Mouse (Mus musculus) embryonic facial prominence, embryonic 11.5 days (tissue): ENCODE results near the gene Cmss1. TPM values are rescaled to one million over a fixed set of nuclear protein-coding genes. Genes with fewer than 3 reads are reported as not detected.

ENCODE experiments used
- ATAC-seq: fragments of 200-750 bp; cut with Nextera tagmentation; replicated peaks from 2 replicates; pipeline ENCODE4 v1.8.0; 2017; ENCODE audit warnings: low read depth; ENCODE audit not compliant: insufficient number of reproducible peaks, low FRiP score, low TSS enrichment
- DNase-seq: peaks from one replicate; pipeline ENCODE4 v3.0.0-alpha.2; 2015; ENCODE audit warnings: low spot score
- H3K27ac ChIP-seq: fragments of 300-500 bp; sonication (generic); replicated peaks from 2 replicates; pipeline ENCODE4 v1.5.1; 2014; ENCODE audit warnings: mild to moderate bottlenecking, low read depth, low read length, control low read depth
- H3K27me3 ChIP-seq: fragments of 300-500 bp; sonication (generic); 2 replicates; pipeline ENCODE4 v1.6.1; 2014; ENCODE audit warnings: mild to moderate bottlenecking, low read length, moderate library complexity, mixed read lengths; ENCODE audit not compliant: control insufficient read depth, insufficient read depth
- H3K36me3 ChIP-seq: fragments of 300-500 bp; sonication (generic); replicated peaks from 2 replicates; pipeline ENCODE4 v1.6.1; 2014; ENCODE audit warnings: low read depth, mild to moderate bottlenecking, low read length, moderate library complexity, mixed read lengths; ENCODE audit not compliant: control insufficient read depth, insufficient read depth
- H3K4me1 ChIP-seq: fragments of 300-500 bp; sonication (generic); 2 replicates; pipeline ENCODE4 v1.6.1; 2014; ENCODE audit warnings: low read length, mixed read lengths; ENCODE audit not compliant: control insufficient read depth, insufficient read depth
- H3K4me2 ChIP-seq: fragments of 300-500 bp; sonication (generic); 2 replicates; pipeline ENCODE4 v1.6.1; 2014; ENCODE audit warnings: low read depth, mild to moderate bottlenecking, control low read depth, low read length, moderate library complexity
- H3K4me3 ChIP-seq: fragments of 300-500 bp; sonication (generic); 2 replicates; pipeline ENCODE4 v1.5.1; 2014; ENCODE audit warnings: low read depth, low read length, control low read depth
- H3K9ac ChIP-seq: fragments of 300-500 bp; sonication (generic); replicated peaks from 2 replicates; pipeline ENCODE4 v1.6.1; 2014; ENCODE audit warnings: mild to moderate bottlenecking, control low read depth, low read length
- H3K9me3 ChIP-seq: fragments of 300-500 bp; sonication (generic); replicated peaks from 2 replicates; pipeline ENCODE4 v1.6.1; 2016; ENCODE audit warnings: mild to moderate bottlenecking, low read length, inconsistent platforms, mixed read lengths; ENCODE audit not compliant: control insufficient read depth
- WGBS: fragments of 180-500 bp; shearing (Covaris S2); extraction: QIAGEN DNeasy Blood & Tissue Kit; methylation state at CpG from one replicate; pipeline ENCODE4 v1.1.7; 2014; 5-methylcytosine and 5-hydroxymethylcytosine counted together
- polyA plus RNA-seq: library from polyadenylated mRNA; unstranded; fragments of >200 nt; fragmentation: Nextera tagmentation; extraction: Ambion mirVana; gene quantifications from 2 replicates; pipeline ENCODE4 v1.2.1, GENCODE M21; 2014

Cmss1 gene
- polyA plus RNA-seq, 1 experiment from 2014 or later, result 55.9 TPM

DNA sequence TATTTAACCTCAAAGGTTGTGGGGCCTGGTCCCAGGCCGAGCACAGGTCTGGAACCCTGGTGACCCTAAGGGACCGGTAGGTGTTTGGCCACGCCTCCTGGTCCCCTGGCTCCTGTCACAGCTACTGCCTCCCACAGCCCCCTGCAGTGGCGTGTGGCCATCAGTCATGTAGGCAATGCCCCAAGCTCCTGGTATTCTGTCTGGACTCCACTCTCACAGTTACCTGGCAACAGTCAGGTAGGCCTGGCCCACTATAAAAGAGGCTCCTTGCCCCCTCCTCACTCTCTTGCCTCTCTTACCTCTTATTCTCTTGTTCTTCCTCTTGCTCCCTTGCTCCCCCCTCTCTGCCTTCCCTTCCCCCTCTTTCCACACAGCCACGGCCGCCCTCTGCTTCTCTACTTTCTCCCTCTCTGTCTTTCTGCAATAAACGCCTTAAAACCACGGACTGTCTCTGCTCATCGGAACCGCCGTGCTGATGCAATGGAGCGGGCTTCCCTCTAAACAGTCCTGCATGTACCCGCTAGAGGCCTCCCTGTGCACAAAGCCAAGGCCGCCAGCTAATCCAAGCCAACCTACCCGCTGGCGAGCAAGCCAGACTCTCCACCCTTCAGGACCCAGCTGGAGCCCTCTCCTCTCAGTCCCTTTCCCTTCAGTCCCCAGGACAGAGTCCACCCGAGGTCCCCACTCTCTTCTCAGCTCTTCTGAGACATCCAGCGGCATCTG is 243.8 kb downstream of the Cmss1 start:
- Histone ChIP-seq H3K4me2 (no peak overlapping the region), H3K4me3 (no peak overlapping the region), H3K9me3 (no peaks in the 10 kb centered on the region), H3K36me3 (no peaks in the 10 kb centered on the region), H3K27ac (no peak overlapping the region), H3K27me3 (no peaks in the 10 kb centered on the region), H3K9ac (no peak overlapping the region), H3K4me1 (no peaks in the 10 kb centered on the region; the same call in 1 of the 2 replicates)
- DNase-seq (peak; percentile 53), ATAC-seq (peak; percentile 72)
- 31% methylated on average over 18 of the region's 18 CpGs for WGBS

DNA sequence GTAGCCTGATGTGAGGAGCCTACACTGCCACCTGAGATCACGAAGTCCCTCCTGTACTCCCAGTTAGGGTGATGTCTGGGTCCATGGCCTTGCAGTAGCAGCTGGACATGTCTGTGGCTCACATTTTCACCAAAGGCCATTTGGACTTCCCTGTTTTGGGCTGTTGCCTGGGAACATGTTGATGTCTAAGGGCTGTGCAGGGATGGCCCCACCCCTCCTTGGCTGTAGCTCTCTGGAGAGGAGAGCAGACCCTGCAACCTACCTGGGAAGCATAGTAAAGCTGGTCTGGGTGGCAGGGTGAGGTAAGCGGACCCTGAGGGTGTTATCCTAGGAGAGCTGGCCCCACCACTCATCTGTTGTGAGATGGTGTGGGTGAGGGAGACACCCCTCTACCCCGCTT is 245.9 kb downstream of the Cmss1 start:
- Histone ChIP-seq H3K9me3 (no peaks in the 10 kb centered on the region), H3K27me3 (no peaks in the 10 kb centered on the region), H3K36me3 (no peaks in the 10 kb centered on the region), H3K27ac (no peak overlapping the region), H3K4me3 (no peak overlapping the region), H3K4me2 (no peak overlapping the region), H3K4me1 (no peaks in the 10 kb centered on the region), H3K9ac (no peak overlapping the region)
- no peak for DNase-seq
- no peak for ATAC-seq
- 90% methylated on average over 3 of the region's 3 CpGs for WGBS

DNA sequence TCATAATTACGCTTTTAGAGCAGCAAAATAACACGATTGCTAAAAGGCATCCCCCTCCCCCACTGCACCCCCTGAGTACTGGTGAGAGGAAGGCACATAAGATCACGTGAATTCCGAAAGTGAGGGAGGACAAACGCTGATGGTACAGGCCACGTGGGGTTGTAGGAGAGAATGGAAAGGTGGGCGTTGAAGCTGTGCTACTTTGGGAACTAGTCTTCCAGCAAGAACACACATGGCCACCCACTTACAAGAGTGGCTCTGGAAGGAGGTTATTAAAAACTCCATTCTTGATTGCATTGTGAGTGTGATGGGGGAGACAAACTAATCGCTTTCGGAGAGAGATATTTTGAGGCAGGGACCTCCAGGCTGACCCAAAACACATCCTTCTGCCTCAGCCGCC is 247.4 kb downstream of the Cmss1 start:
- Histone ChIP-seq H3K4me3 (no peak overlapping the region), H3K36me3 (no peaks in the 10 kb centered on the region), H3K9ac (no peak overlapping the region), H3K27ac (no peak overlapping the region), H3K9me3 (no peaks in the 10 kb centered on the region), H3K27me3 (no peaks in the 10 kb centered on the region), H3K4me1 (no peaks in the 10 kb centered on the region), H3K4me2 (no peak overlapping the region)
- ATAC-seq, result no peak
- DNase-seq, result no peak
- 87% methylated on average over 10 of the region's 10 CpGs for WGBS

DNA sequence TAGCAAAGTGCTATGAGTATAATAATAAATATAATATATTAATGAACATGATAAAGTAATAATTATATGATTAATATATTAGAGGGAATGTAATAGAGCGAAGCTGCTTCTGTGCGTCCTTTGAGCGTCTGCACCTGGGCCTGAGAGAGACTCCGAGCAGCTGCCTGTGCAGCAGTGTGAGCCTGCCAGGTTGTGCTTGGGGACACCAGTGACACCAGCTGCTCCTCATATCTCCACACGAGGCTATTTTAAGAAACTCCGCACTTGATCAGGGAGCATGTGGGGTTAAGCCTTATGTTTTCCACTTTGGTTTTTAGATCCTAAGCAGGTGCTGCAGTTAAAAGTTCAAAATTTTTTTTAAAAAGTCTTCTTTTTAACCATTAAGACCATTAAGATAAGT is 249.7 kb downstream of the Cmss1 start:
- Histone ChIP-seq H3K27ac (no peak overlapping the region), H3K4me1 (no peaks in the 10 kb centered on the region), H3K9me3 (no peaks in the 10 kb centered on the region), H3K9ac (no peak overlapping the region), H3K4me2 (no peak overlapping the region), H3K36me3 (no peaks in the 10 kb centered on the region), H3K27me3 (no peaks in the 10 kb centered on the region), H3K4me3 (no peak overlapping the region)
- ATAC-seq, result no peak
- DNase-seq, result no peak
- WGBS, result 86% methylated on average over 6 of the region's 6 CpGs

DNA sequence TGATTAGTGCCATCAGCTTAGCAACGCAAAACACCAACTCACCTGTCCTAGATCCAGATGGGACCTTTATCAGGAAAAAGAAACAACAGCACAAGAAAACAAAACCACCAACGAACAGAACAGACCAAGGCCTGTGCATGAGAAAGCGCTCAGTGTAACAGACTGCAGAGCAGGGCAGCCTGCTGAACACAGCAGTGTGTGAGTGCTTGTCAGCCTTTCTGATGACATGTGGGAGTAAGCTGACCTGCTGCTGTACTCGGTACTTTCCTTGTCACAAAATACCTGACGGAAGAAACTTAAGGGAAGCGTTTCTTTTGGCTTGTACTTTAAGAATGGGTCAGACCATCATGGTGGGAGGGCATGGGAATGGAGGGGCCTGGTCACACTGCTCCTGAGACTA is 250.2 kb downstream of the Cmss1 start:
- Histone ChIP-seq H3K27ac (no peak overlapping the region), H3K4me2 (no peak overlapping the region), H3K36me3 (no peaks in the 10 kb centered on the region), H3K4me3 (no peak overlapping the region), H3K9ac (no peak overlapping the region), H3K4me1 (no peaks in the 10 kb centered on the region), H3K9me3 (no peaks in the 10 kb centered on the region), H3K27me3 (no peaks in the 10 kb centered on the region)
- ATAC-seq (no peak), DNase-seq (no peak)
- WGBS, result 68% methylated on average over 6 of the region's 6 CpGs

DNA sequence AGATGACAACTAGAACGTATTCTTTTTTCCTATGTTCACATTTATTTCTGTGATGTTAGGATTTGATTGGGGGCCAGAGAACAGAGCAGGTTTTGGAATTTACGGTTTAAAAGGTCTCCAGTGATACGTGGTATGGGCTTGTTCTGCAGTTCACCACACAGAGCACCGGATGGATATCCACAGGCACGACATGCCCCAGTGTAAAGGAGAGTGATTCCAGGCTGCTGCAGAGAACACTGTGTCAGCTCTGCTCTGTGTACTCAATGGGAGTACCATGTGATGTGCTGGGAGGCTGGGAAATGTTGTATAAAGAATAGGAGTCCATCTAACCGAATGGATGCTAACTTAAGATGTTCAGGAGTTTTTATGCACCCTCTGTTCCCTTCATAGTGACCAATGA is 252.7 kb downstream of the Cmss1 start:
- Histone ChIP-seq H3K9me3 (no peaks in the 10 kb centered on the region), H3K4me1 (no peaks in the 10 kb centered on the region), H3K4me3 (no peak overlapping the region), H3K36me3 (no peaks in the 10 kb centered on the region), H3K4me2 (no peak overlapping the region), H3K9ac (no peak overlapping the region), H3K27ac (no peak overlapping the region), H3K27me3 (no peaks in the 10 kb centered on the region)
- 68% methylated on average over 6 of the region's 6 CpGs for WGBS
- DNase-seq (no peak), ATAC-seq (peak; percentile 48; the same call in 1 of the 2 replicates)

DNA sequence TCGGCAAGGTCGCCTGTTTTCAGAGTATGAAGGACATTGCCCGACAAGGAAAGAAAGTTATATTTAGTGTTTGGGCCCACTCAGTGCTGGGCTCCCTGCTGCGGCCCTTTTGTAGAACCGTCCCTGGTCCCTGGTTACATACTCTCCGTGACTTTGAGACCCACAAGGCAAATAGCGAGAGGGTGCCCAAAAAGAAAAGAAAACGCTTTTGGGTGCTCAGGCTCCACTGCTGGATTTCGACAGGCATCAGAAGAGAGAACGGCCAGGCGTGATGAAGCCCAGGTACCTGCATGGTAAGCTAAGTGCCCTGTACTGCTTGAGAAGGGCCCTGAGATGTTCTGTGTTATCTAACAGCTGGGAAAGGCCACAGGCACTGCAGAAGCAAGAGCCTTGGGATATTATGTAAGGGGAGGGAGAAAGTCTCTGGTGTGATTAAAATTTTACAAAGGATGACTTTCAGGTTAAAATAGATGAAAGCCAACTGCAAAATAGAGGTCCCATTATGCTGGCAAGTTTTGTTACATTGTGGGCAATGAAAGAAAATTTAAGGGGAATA is 253.4 kb downstream of the Cmss1 start:
- no peak for DNase-seq
- H3K9me3 ChIP-seq, result no peaks in the 10 kb centered on the region
- H3K9ac ChIP-seq, result no peak overlapping the region
- no peaks in the 10 kb centered on the region for H3K36me3 ChIP-seq
- no peak overlapping the region for H3K4me3 ChIP-seq
- no peaks in the 10 kb centered on the region for H3K4me1 ChIP-seq
- WGBS, result 85% methylated on average over 11 of the region's 11 CpGs
- H3K27ac ChIP-seq, result no peak overlapping the region
- H3K4me2 ChIP-seq, result no peak overlapping the region
- H3K27me3 ChIP-seq, result no peaks in the 10 kb centered on the region
- ATAC-seq, result no peak

DNA sequence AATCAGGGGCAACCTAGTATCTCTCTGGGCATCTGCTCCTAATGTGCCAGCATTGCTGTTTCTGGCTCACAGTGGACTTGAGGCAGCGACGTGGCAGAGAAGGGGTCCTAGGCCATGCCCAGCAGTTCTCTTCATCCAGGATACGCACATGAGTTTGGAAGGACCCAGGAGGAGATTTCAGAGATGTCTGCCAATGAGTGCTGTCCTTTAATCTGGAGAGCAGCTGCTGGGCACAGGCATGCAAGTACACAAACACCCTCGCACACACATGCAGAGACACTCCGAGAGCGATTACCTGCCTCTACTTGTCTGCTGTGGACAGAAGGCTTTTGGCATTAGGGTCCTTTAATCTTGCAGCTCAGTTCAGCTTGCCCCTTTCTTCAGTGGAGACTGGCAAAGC is 253.9 kb downstream of the Cmss1 start, which contains the start of gene Filip1l:
Filip1l (plus strand) TSS at position 343 of the 400 bp plus-strand sequence.
- Histone ChIP-seq H3K4me1 (no peaks in the 10 kb centered on the region), H3K4me2 (no peak within 1 kb of the TSS), H3K9ac (no peak within 1 kb of the TSS), H3K9me3 (no peaks in the 10 kb centered on the region), H3K27me3 (no peaks in the 10 kb centered on the region), H3K4me3 (no peak within 1 kb of the TSS), H3K27ac (no peak within 1 kb of the TSS), H3K36me3 (no peaks in the 10 kb centered on the region)
- DNase-seq (no peak), ATAC-seq (no peak)
- WGBS, result 70% methylated on average over 6 of the region's 6 CpGs
